Mouse (Mus musculus): ENCODE results near the gene Map7d1.

DNA sequence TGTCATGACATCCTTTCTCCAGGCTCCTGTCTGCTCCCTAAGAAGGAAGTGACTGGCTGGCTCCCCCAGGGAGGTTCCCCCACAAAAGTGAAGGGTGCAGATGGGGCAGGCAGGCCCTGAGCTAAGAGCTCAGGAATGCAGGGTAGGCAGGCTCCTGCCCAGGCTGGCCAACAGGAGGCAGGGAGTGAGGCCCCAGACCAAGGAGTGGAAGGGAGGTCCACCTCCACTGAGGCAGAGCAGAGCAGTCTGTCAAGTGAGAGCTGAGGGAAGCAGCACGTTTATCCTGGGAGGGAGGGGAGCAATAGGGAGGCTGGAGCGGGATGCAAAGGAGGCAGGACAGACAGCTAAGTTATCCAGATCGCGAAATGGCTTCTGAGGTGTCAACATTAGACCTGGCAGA, 5.5 kb downstream of the Map7d1 start:
- TF ChIP-seq NANOG (IDR thresholded peaks at IDR 0.05; ENCODE audit: borderline replicate concordance, low read length) (no peak), CTCF (conservative IDR thresholded peaks at IDR 0.05; ENCODE audit: low read length) (no peak), POU5F1 (IDR thresholded peaks at IDR 0.05; ENCODE audit: borderline replicate concordance, low read length) (no peak)

Measured in E14TG2a.4 (cell line).